Comparison of ENCODE assay signal across 9 mouse cellular contexts in the genomic region with DNA sequence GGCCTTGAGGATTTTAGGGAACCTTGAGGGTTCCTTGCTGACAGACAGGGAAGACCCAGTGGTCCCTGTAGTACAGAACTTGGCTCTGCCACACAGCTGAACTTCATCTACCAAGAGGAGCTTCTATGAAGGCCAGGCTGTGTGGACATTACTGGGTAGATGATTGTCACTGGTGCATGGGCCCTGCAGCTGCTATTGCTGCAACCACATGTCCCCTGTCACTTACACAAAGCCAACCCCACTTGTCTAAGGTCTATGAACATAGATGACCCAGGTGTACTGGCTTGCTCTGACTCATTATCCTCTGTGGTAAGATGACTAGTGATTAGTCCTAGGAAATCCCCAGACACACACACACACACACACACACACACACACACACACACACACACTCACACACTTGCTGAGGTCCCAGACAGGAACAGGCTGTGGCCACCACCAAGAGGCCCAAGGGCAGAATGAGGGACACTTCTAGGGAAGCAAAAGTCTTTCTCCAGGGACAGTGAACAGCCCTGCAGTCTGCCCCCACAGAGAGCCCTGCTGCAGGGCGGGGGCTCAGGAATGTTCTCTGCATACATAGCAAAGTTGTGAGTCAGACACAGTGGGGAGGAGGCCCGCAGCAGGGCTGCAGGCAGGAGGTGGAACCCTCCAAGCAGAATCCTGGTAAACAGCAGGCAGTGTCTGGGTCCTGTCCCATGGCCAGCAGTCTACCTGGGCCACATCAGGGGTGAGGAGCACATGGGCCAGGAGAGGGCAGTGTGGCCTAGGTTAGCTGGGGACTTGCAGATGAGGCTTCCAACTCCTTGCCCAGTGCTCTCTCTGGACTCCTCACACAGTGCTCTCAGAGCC. TPM values are rescaled to one million over a fixed set of nuclear protein-coding genes. Genes with fewer than 3 reads are reported as not detected.
DNase-seq lines count a peak whose midpoint lies in the region; ATAC-seq and TF ChIP-seq lines count a peak whose summit lies in the region.
"Had no signal": no experiment of that assay in that cellular context is flagged by ENCODE, and none has a peak within 500 bp of the region (broad histone marks: within the 10 kb centered on the region; RNA-seq: fewer than 3 reads in every experiment).

No protein-coding gene starts in this region.

- no peaks in the 10 kb centered on the region for H3K4me1 ChIP-seq in liver, embryonic 16.5 days (ENCODE audit: control insufficient read depth, low read depth, low read length)
- no peaks in the 10 kb centered on the region for H3K4me1 ChIP-seq in testis, adult 2 months (ENCODE audit: control insufficient read depth, insufficient read depth, low read length)

- no peak overlapping the region for H3K9ac ChIP-seq in liver, embryonic 16.5 days (ENCODE audit: low read depth, low read length)
- H3K9ac ChIP-seq: neural tube, embryonic 13.5 days had no signal

- 28% methylated on average over 2 of the region's 2 CpGs for whole genome bisulfite sequencing in liver, embryonic 16.5 days (ENCODE audit: insufficient replicate concordance)

- no peaks in the 10 kb centered on the region for H3K27me3 ChIP-seq in liver, embryonic 16.5 days (ENCODE audit: control insufficient read depth, insufficient read depth, low read depth, low read length)
- H3K27me3 ChIP-seq in testis, adult 2 months (ENCODE audit: control insufficient read depth, insufficient read depth, low read length), result no peaks in the 10 kb centered on the region
- H3K27me3 ChIP-seq: neural tube, embryonic 13.5 days had no signal

- no peak overlapping the region for H3K4me3 ChIP-seq in liver, embryonic 16.5 days (ENCODE audit: low read depth, low read length)
- H3K4me3 ChIP-seq in testis, adult 2 months (ENCODE audit: control insufficient read depth, low read depth, low read length), result no peak overlapping the region
- H3K4me3 ChIP-seq: neural tube, embryonic 13.5 days had no signal

- H3K27ac ChIP-seq in liver, embryonic 16.5 days (ENCODE audit: low read length), result no peak overlapping the region
- peak overlapping the region; percentile 20; the same call in 1 of the 2 replicates for H3K27ac ChIP-seq in testis, adult 2 months (ENCODE audit: control insufficient read depth, insufficient read depth, low read depth, low read length)
- H3K27ac ChIP-seq: neural tube, embryonic 13.5 days had no signal

- no peak for TF ChIP-seq POLR2A in testis, adult 2 months (IDR thresholded peaks at IDR 0.05; ENCODE audit: control insufficient read depth, low read depth, low read length)

- TF ChIP-seq CTCF in testis, adult 2 months (IDR thresholded peaks at IDR 0.05; ENCODE audit: control insufficient read depth, insufficient read depth, insufficient replicate concordance, low read depth, low read length), result no peak

- no peak overlapping the region for H3K4me2 ChIP-seq in liver, embryonic 16.5 days (ENCODE audit: low read depth, low read length)
- H3K4me2 ChIP-seq: neural tube, embryonic 13.5 days had no signal

- DNase-seq in ovary, adult 18-20 months (ENCODE audit: low spot score), result peak; percentile 69
- DNase-seq in ovary, postnatal 10 days (ENCODE audit: low spot score), result no peak
- peak; percentile 45 for DNase-seq in adrenal gland, postnatal 25 days
- peak; percentile 69 for DNase-seq in gastrocnemius, postnatal 25 days
- DNase-seq in kidney, adult 18-20 months, result peak; percentile 67
- DNase-seq in T-cell, adult 2 months (ENCODE audit: low spot score), result no peak

- ATAC-seq in liver, embryonic 16.5 days (ENCODE audit: low read depth), result peak; percentile 50

- no peaks in the 10 kb centered on the region for H3K9me3 ChIP-seq in liver, embryonic 16.5 days (replicated peaks; ENCODE audit: control insufficient read depth, low read length)
- H3K9me3 ChIP-seq: neural tube, embryonic 13.5 days had no signal

- H3K36me3 ChIP-seq in liver, embryonic 16.5 days (ENCODE audit: control insufficient read depth, insufficient read depth), result no peaks in the 10 kb centered on the region
- no peaks in the 10 kb centered on the region for H3K36me3 ChIP-seq in testis, adult 2 months (ENCODE audit: control insufficient read depth, insufficient read depth, low read length)
- H3K36me3 ChIP-seq: neural tube, embryonic 13.5 days had no signal

RNA-seq across cellular contexts. Expression of gene 1810010D01Rik, which starts 14.1 kb away (rescaled TPM):
- 0.52 TPM in 1 of 2 replicates, not detected in the other for total RNA-seq in adrenal gland, postnatal 25 days (2021)
- total RNA-seq in gastrocnemius, postnatal 25 days (2021), result not detected
- polyA plus RNA-seq in liver, embryonic 16.5 days (2015; fragmentation: Nextera tagmentation; extraction: Ambion mirVana), result 0.19 TPM in 1 of 2 replicates, not detected in the other
- polyA plus RNA-seq in testis, adult 2 months (2012; rRNA removed), result 0.40 and 0.76 TPM in 2 replicates
- polyA plus RNA-seq: neural tube, embryonic 13.5 days had no signal

Comparison
In these comparisons a context has a peak if more than half of its experiments do, and no peak if none do; other contexts are left out.
1. DNase-seq: peak in ovary, adult 18-20 months (single experiment), adrenal gland, postnatal 25 days (single experiment), gastrocnemius, postnatal 25 days (single experiment) and kidney, adult 18-20 months (single experiment); none in ovary, postnatal 10 days (single experiment) and T-cell, adult 2 months (single experiment).